In the genomic region with DNA sequence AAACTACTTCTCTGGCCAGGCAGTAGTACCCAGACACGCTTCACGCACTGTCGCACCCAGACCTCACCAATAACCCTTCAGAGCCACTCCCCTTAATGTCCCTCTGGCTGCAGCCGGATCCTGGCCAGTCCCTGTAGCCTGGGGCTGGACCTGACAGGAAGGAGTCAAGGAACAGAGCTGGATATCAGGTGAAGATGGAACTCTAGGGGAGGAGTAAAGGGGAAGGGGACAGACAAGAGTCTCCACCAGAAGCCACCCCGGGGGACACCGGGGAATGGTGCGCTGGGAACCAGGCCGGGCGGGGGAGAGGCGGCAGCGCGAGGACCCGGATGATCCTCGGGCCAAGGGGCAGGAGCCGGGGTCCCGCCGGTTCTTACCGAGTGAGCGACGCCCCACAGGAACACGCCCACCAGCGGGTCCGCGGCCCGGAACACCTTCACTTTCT, we compare ENCODE assay signal across 8 mouse cellular contexts. TPM values are rescaled to one million over a fixed set of nuclear protein-coding genes. Genes with fewer than 3 reads are reported as not detected.
DNase-seq lines count a peak whose midpoint lies in the region; ATAC-seq lines count a peak whose summit lies in the region.

No protein-coding gene starts in this region.

- no peak for DNase-seq in heart, adult 8-10 months (ENCODE audit: low spot score)
- peak; percentile 54 for DNase-seq in embryo, embryonic 10.5 days (ENCODE audit: low spot score)
- no peak for DNase-seq in layer of hippocampus, adult 11-12 months (ENCODE audit: low spot score)
- DNase-seq in cerebellum, adult 18-20 months: no peak

- peaks cover 27% of the 10 kb centered on the region for H3K36me3 ChIP-seq in heart, embryonic 12.5 days
- H3K36me3 ChIP-seq in hindbrain, embryonic 13.5 days: peaks cover 25% of the 10 kb centered on the region
- H3K36me3 ChIP-seq in limb, embryonic 15.5 days: peaks cover 24% of the 10 kb centered on the region
- H3K36me3 ChIP-seq in midbrain, embryonic 16.5 days (ENCODE audit: control insufficient read depth, insufficient read depth, low read length): peaks cover 11% of the 10 kb centered on the region; the same call in 1 of the 2 replicates

- no peaks in the 10 kb centered on the region for H3K9me3 ChIP-seq in heart, embryonic 12.5 days (replicated peaks)
- no peaks in the 10 kb centered on the region for H3K9me3 ChIP-seq in hindbrain, embryonic 13.5 days
- no peaks in the 10 kb centered on the region for H3K9me3 ChIP-seq in limb, embryonic 15.5 days
- no peaks in the 10 kb centered on the region for H3K9me3 ChIP-seq in midbrain, embryonic 16.5 days (replicated peaks; ENCODE audit: control insufficient read depth, low read length, poor library complexity, severe bottlenecking)

- peaks cover 12% of the 10 kb centered on the region for H3K4me1 ChIP-seq in heart, embryonic 12.5 days (replicated peaks)
- H3K4me1 ChIP-seq in hindbrain, embryonic 13.5 days (replicated peaks): peaks cover 22% of the 10 kb centered on the region
- H3K4me1 ChIP-seq in limb, embryonic 15.5 days: peaks cover 8% of the 10 kb centered on the region
- peaks cover 16% of the 10 kb centered on the region for H3K4me1 ChIP-seq in midbrain, embryonic 16.5 days (ENCODE audit: control insufficient read depth, insufficient read depth, low read length)

- under 1% methylated on average over 25 of the region's 25 CpGs for WGBS in heart, embryonic 12.5 days
- under 1% methylated on average over 25 of the region's 25 CpGs for WGBS in hindbrain, embryonic 13.5 days
- WGBS in limb, embryonic 15.5 days: 1% methylated on average over 25 of the region's 25 CpGs
- WGBS in midbrain, embryonic 16.5 days: under 1% methylated on average over 22 of the region's 25 CpGs

- peak overlapping the region; percentile 80 for H3K9ac ChIP-seq in heart, embryonic 12.5 days
- peak overlapping the region; percentile 88 for H3K9ac ChIP-seq in hindbrain, embryonic 13.5 days
- H3K9ac ChIP-seq in limb, embryonic 15.5 days: peak overlapping the region; percentile 78
- H3K9ac ChIP-seq in midbrain, embryonic 16.5 days (ENCODE audit: low read depth, low read length): peak overlapping the region; percentile 89

- peak overlapping the region; percentile 25 for H3K27ac ChIP-seq in heart, embryonic 12.5 days (ENCODE audit: poor library complexity, severe bottlenecking)
- peak overlapping the region; percentile 71 for H3K27ac ChIP-seq in hindbrain, embryonic 13.5 days
- peak overlapping the region; percentile 57 for H3K27ac ChIP-seq in limb, embryonic 15.5 days
- peak overlapping the region; percentile 59 for H3K27ac ChIP-seq in midbrain, embryonic 16.5 days (ENCODE audit: low read length)

- no peaks in the 10 kb centered on the region for H3K27me3 ChIP-seq in heart, embryonic 12.5 days (replicated peaks)
- no peaks in the 10 kb centered on the region for H3K27me3 ChIP-seq in hindbrain, embryonic 13.5 days
- H3K27me3 ChIP-seq in limb, embryonic 15.5 days: no peaks in the 10 kb centered on the region
- H3K27me3 ChIP-seq in midbrain, embryonic 16.5 days (ENCODE audit: control insufficient read depth, insufficient read depth, low read depth, low read length): no peaks in the 10 kb centered on the region

- peak overlapping the region; percentile 86 for H3K4me2 ChIP-seq in heart, embryonic 12.5 days
- peak overlapping the region; percentile 97 for H3K4me2 ChIP-seq in hindbrain, embryonic 13.5 days
- H3K4me2 ChIP-seq in limb, embryonic 15.5 days: peak overlapping the region; percentile 90
- H3K4me2 ChIP-seq in midbrain, embryonic 16.5 days (ENCODE audit: low read length): peak overlapping the region; percentile 95

- peak; percentile 82 for ATAC-seq in heart, embryonic 12.5 days (ENCODE audit: insufficient number of reproducible peaks, low FRiP score)
- peak; percentile 67 for ATAC-seq in hindbrain, embryonic 13.5 days (ENCODE audit: low FRiP score)
- peak; percentile 31 for ATAC-seq in limb, embryonic 15.5 days (ENCODE audit: insufficient number of reproducible peaks, low FRiP score, low TSS enrichment, low read depth)
- ATAC-seq in midbrain, embryonic 16.5 days: peak; percentile 57

- H3K4me3 ChIP-seq in heart, embryonic 12.5 days: peak overlapping the region; percentile 74
- H3K4me3 ChIP-seq in hindbrain, embryonic 13.5 days: peak overlapping the region; percentile 87
- peak overlapping the region; percentile 88 for H3K4me3 ChIP-seq in limb, embryonic 15.5 days
- peak overlapping the region; percentile 92 for H3K4me3 ChIP-seq in midbrain, embryonic 16.5 days (ENCODE audit: low read depth, low read length)

RNA-seq across cellular contexts. Expression of a gene that starts 0.4 kb away (rescaled TPM):
- 29.7 and 31.5 TPM in 2 replicates for polyA plus RNA-seq in heart, embryonic 12.5 days (2016; fragmentation: Nextera tagmentation; extraction: Ambion mirVana)
- total RNA-seq in heart, adult 8-10 months (2022): 10 to 100 TPM; 32.4 to 38.3 (median 35.3) TPM
- polyA plus RNA-seq in hindbrain, embryonic 13.5 days (2015; fragmentation: Nextera tagmentation; extraction: Ambion mirVana): 20.0 and 22.1 TPM in 2 replicates
- 27.8 and 29.8 TPM in 2 replicates for polyA plus RNA-seq in limb, embryonic 15.5 days (2015; fragmentation: Nextera tagmentation; extraction: Ambion mirVana)
- polyA plus RNA-seq in midbrain, embryonic 16.5 days (2015; fragmentation: Nextera tagmentation; extraction: Ambion mirVana): 16.9 and 18.4 TPM in 2 replicates

RNA-seq across cellular contexts. Expression of a gene that starts 15.5 kb away (rescaled TPM):
- polyA plus RNA-seq in heart, embryonic 12.5 days (2016; fragmentation: Nextera tagmentation; extraction: Ambion mirVana): 74.3 and 75.1 TPM in 2 replicates
- total RNA-seq in heart, adult 8-10 months (2022): 10 to 100 TPM; 18.1 to 29.6 (median 24.2) TPM
- polyA plus RNA-seq in hindbrain, embryonic 13.5 days (2015; fragmentation: Nextera tagmentation; extraction: Ambion mirVana): 211 and 221 TPM in 2 replicates
- 140 and 144 TPM in 2 replicates for polyA plus RNA-seq in limb, embryonic 15.5 days (2015; fragmentation: Nextera tagmentation; extraction: Ambion mirVana)
- polyA plus RNA-seq in midbrain, embryonic 16.5 days (2015; fragmentation: Nextera tagmentation; extraction: Ambion mirVana): 254 and 255 TPM in 2 replicates

RNA-seq across cellular contexts. Expression of a gene that starts 21.1 kb away (rescaled TPM):
- polyA plus RNA-seq in heart, embryonic 12.5 days (2016; fragmentation: Nextera tagmentation; extraction: Ambion mirVana): 21.3 and 23.1 TPM in 2 replicates
- 10 to 100 TPM in 3 of 4 experiments, 1 to 10 TPM in 1; 8.1 to 13.4 (median 10.8) TPM for total RNA-seq in heart, adult 8-10 months (2022)
- polyA plus RNA-seq in hindbrain, embryonic 13.5 days (2015; fragmentation: Nextera tagmentation; extraction: Ambion mirVana): 28.4 and 30.7 TPM in 2 replicates
- 115 and 118 TPM in 2 replicates for polyA plus RNA-seq in limb, embryonic 15.5 days (2015; fragmentation: Nextera tagmentation; extraction: Ambion mirVana)
- polyA plus RNA-seq in midbrain, embryonic 16.5 days (2015; fragmentation: Nextera tagmentation; extraction: Ambion mirVana): 19.6 and 20.2 TPM in 2 replicates

RNA-seq across cellular contexts. Expression of a gene that starts 30.5 kb away (rescaled TPM):
- 20.2 and 21.0 TPM in 2 replicates for polyA plus RNA-seq in heart, embryonic 12.5 days (2016; fragmentation: Nextera tagmentation; extraction: Ambion mirVana)
- 10 to 100 TPM; 13.0 to 24.6 (median 15.5) TPM for total RNA-seq in heart, adult 8-10 months (2022)
- polyA plus RNA-seq in hindbrain, embryonic 13.5 days (2015; fragmentation: Nextera tagmentation; extraction: Ambion mirVana): 1.0 and 1.1 TPM in 2 replicates
- 1.2 and 1.7 TPM in 2 replicates for polyA plus RNA-seq in limb, embryonic 15.5 days (2015; fragmentation: Nextera tagmentation; extraction: Ambion mirVana)
- 1.1 and 1.2 TPM in 2 replicates for polyA plus RNA-seq in midbrain, embryonic 16.5 days (2015; fragmentation: Nextera tagmentation; extraction: Ambion mirVana)

RNA-seq across cellular contexts. Expression of a gene that starts 46.0 kb away (rescaled TPM):
- polyA plus RNA-seq in heart, embryonic 12.5 days (2016; fragmentation: Nextera tagmentation; extraction: Ambion mirVana): 1.9 and 2.4 TPM in 2 replicates
- 1 to 10 TPM; 1.2 to 3.2 (median 1.5) TPM for total RNA-seq in heart, adult 8-10 months (2022)
- polyA plus RNA-seq in hindbrain, embryonic 13.5 days (2015; fragmentation: Nextera tagmentation; extraction: Ambion mirVana): 40.6 and 42.3 TPM in 2 replicates
- polyA plus RNA-seq in limb, embryonic 15.5 days (2015; fragmentation: Nextera tagmentation; extraction: Ambion mirVana): 12.3 and 12.4 TPM in 2 replicates
- 60.7 and 71.7 TPM in 2 replicates for polyA plus RNA-seq in midbrain, embryonic 16.5 days (2015; fragmentation: Nextera tagmentation; extraction: Ambion mirVana)

Comparison
In these comparisons a context has a peak if more than half of its experiments do, and no peak if none do; other contexts are left out.
1. ATAC-seq: peak in every context shown above with its lines; median percentile 82 in heart, embryonic 12.5 days; 67 in hindbrain, embryonic 13.5 days; 57 in midbrain, embryonic 16.5 days; 31 in limb, embryonic 15.5 days.